Mouse (Mus musculus): ENCODE results near the gene Olfr521. TPM values are rescaled to one million over a fixed set of nuclear protein-coding genes. Genes with fewer than 3 reads are reported as not detected.

The Olfr521 gene
- polyA plus RNA-seq, 1 experiment from 2014 or later = not detected

GRCm38 (mm10) chr7:99788563-99788962, 25.3 kb downstream of the Olfr521 start:
- WGBS = 51% methylated on average over 5 of the region's 5 CpGs
- TF ChIP-seq CTCF (IDR thresholded peaks at IDR 0.05; ENCODE audit: low read depth) (no peak), EP300 (optimal IDR thresholded peaks at IDR 0.05) (no peak)
- Histone ChIP-seq H3K27ac (replicated peaks) (no peak overlapping the region), H3K9ac (ENCODE audit: low read length) (no peak overlapping the region), H3K36me3 (ENCODE audit: control insufficient read depth, insufficient read depth, low read length) (no peaks in the 10 kb centered on the region), H3K9me3 (ENCODE audit: control insufficient read depth, low read length) (no peaks in the 10 kb centered on the region), H3K4me2 (replicated peaks; ENCODE audit: low read depth) (no peak overlapping the region), H3K4me1 (replicated peaks; ENCODE audit: control insufficient read depth, insufficient read depth) (no peaks in the 10 kb centered on the region), H3K4me3 (ENCODE audit: low read depth, low read length) (no peak overlapping the region), H3K27me3 (ENCODE audit: control insufficient read depth, insufficient read depth, low read length) (no peaks in the 10 kb centered on the region)
- ATAC-seq (ENCODE audit: low FRiP score, low TSS enrichment) = no peak
- no peak for DNase-seq (ENCODE audit: low spot score)

- H3K36me3 ChIP-seq (ENCODE audit: control insufficient read depth, insufficient read depth, low read length) = no peaks in the 10 kb centered on the region
- no peak overlapping the region for H3K4me3 ChIP-seq (ENCODE audit: low read depth, low read length)
- H3K9me3 ChIP-seq (ENCODE audit: control insufficient read depth, low read length) = no peaks in the 10 kb centered on the region
- no peak overlapping the region for H3K4me2 ChIP-seq (replicated peaks; ENCODE audit: low read depth)
- TF ChIP-seq CTCF (IDR thresholded peaks at IDR 0.05; ENCODE audit: low read depth) (no peak), EP300 (optimal IDR thresholded peaks at IDR 0.05) (no peak)
- H3K27ac ChIP-seq (replicated peaks) = no peak overlapping the region
- H3K4me1 ChIP-seq (replicated peaks; ENCODE audit: control insufficient read depth, insufficient read depth) = no peaks in the 10 kb centered on the region
- no peaks in the 10 kb centered on the region for H3K27me3 ChIP-seq (ENCODE audit: control insufficient read depth, insufficient read depth, low read length)
- ATAC-seq (ENCODE audit: low FRiP score, low TSS enrichment) (no peak), DNase-seq (ENCODE audit: low spot score) (no peak)
- no peak overlapping the region for H3K9ac ChIP-seq (ENCODE audit: low read length)
- WGBS = 80% methylated on average over 10 of the region's 10 CpGs
These were observed 27.5 kb downstream of the Olfr521 start for GRCm38 (mm10) chr7:99790816-99791215.

GRCm38 (mm10) chr7:99794096-99794495, 30.8 kb downstream of the Olfr521 start:
- Histone ChIP-seq H3K4me3 (ENCODE audit: low read depth, low read length) (no peak overlapping the region), H3K4me2 (replicated peaks; ENCODE audit: low read depth) (no peak overlapping the region), H3K27me3 (ENCODE audit: control insufficient read depth, insufficient read depth, low read length) (no peaks in the 10 kb centered on the region), H3K27ac (replicated peaks) (no peak overlapping the region), H3K36me3 (ENCODE audit: control insufficient read depth, insufficient read depth, low read length) (no peaks in the 10 kb centered on the region), H3K9me3 (ENCODE audit: control insufficient read depth, low read length) (no peaks in the 10 kb centered on the region), H3K9ac (ENCODE audit: low read length) (no peak overlapping the region), H3K4me1 (replicated peaks; ENCODE audit: control insufficient read depth, insufficient read depth) (no peaks in the 10 kb centered on the region)
- WGBS = 76% methylated on average over 2 of the region's 2 CpGs
- DNase-seq (ENCODE audit: low spot score) (no peak), ATAC-seq (ENCODE audit: low FRiP score, low TSS enrichment) (no peak)
- TF ChIP-seq EP300 (optimal IDR thresholded peaks at IDR 0.05) (no peak), CTCF (IDR thresholded peaks at IDR 0.05; ENCODE audit: low read depth) (no peak)

GRCm38 (mm10) chr7:99795192-99795981, 32.1 kb downstream of the Olfr521 start:
- Histone ChIP-seq H3K27ac (replicated peaks) (no peak overlapping the region), H3K4me1 (replicated peaks; ENCODE audit: control insufficient read depth, insufficient read depth) (no peaks in the 10 kb centered on the region), H3K36me3 (ENCODE audit: control insufficient read depth, insufficient read depth, low read length) (no peaks in the 10 kb centered on the region), H3K9me3 (ENCODE audit: control insufficient read depth, low read length) (no peaks in the 10 kb centered on the region), H3K9ac (ENCODE audit: low read length) (no peak overlapping the region), H3K4me2 (replicated peaks; ENCODE audit: low read depth) (no peak overlapping the region), H3K4me3 (ENCODE audit: low read depth, low read length) (no peak overlapping the region), H3K27me3 (ENCODE audit: control insufficient read depth, insufficient read depth, low read length) (no peaks in the 10 kb centered on the region)
- no peak for ATAC-seq (ENCODE audit: low FRiP score, low TSS enrichment)
- 13% methylated on average over 17 of the region's 17 CpGs for WGBS
- TF ChIP-seq CTCF (IDR thresholded peaks at IDR 0.05; ENCODE audit: low read depth) (no peak), EP300 (optimal IDR thresholded peaks at IDR 0.05) (no peak)
- peak; percentile 31 for DNase-seq (ENCODE audit: low spot score)

GRCm38 (mm10) chr7:99796471-99796870, 33.2 kb downstream of the Olfr521 start:
- WGBS = 79% methylated on average over 3 of the region's 3 CpGs
- ATAC-seq (ENCODE audit: low FRiP score, low TSS enrichment) (no peak), DNase-seq (ENCODE audit: low spot score) (no peak)
- Histone ChIP-seq H3K4me3 (ENCODE audit: low read depth, low read length) (no peak overlapping the region), H3K9me3 (ENCODE audit: control insufficient read depth, low read length) (no peaks in the 10 kb centered on the region), H3K27me3 (ENCODE audit: control insufficient read depth, insufficient read depth, low read length) (no peaks in the 10 kb centered on the region), H3K27ac (replicated peaks) (no peak overlapping the region), H3K9ac (ENCODE audit: low read length) (no peak overlapping the region), H3K4me1 (replicated peaks; ENCODE audit: control insufficient read depth, insufficient read depth) (no peaks in the 10 kb centered on the region), H3K36me3 (ENCODE audit: control insufficient read depth, insufficient read depth, low read length) (no peaks in the 10 kb centered on the region), H3K4me2 (replicated peaks; ENCODE audit: low read depth) (no peak overlapping the region)
- TF ChIP-seq CTCF (IDR thresholded peaks at IDR 0.05; ENCODE audit: low read depth) = no peak
- no peak for TF ChIP-seq EP300 (optimal IDR thresholded peaks at IDR 0.05)

- DNase-seq (ENCODE audit: low spot score) (no peak), ATAC-seq (ENCODE audit: low FRiP score, low TSS enrichment) (no peak)
- H3K4me2 ChIP-seq (replicated peaks; ENCODE audit: low read depth) = no peak overlapping the region
- no peaks in the 10 kb centered on the region for H3K36me3 ChIP-seq (ENCODE audit: control insufficient read depth, insufficient read depth, low read length)
- H3K27me3 ChIP-seq (ENCODE audit: control insufficient read depth, insufficient read depth, low read length) = no peaks in the 10 kb centered on the region
- TF ChIP-seq CTCF (IDR thresholded peaks at IDR 0.05; ENCODE audit: low read depth) (no peak), EP300 (optimal IDR thresholded peaks at IDR 0.05) (no peak)
- no peak overlapping the region for H3K4me3 ChIP-seq (ENCODE audit: low read depth, low read length)
- H3K9ac ChIP-seq (ENCODE audit: low read length) = no peak overlapping the region
- H3K4me1 ChIP-seq (replicated peaks; ENCODE audit: control insufficient read depth, insufficient read depth) = no peaks in the 10 kb centered on the region
- no peaks in the 10 kb centered on the region for H3K9me3 ChIP-seq (ENCODE audit: control insufficient read depth, low read length)
- WGBS = 78% methylated on average over 3 of the region's 3 CpGs
- no peak overlapping the region for H3K27ac ChIP-seq (replicated peaks)
These were observed 34.0 kb downstream of the Olfr521 start for GRCm38 (mm10) chr7:99797261-99797660.
